Mouse (Mus musculus): ENCODE results near the gene Vmn1r226. TPM values are rescaled to one million over a fixed set of nuclear protein-coding genes. Genes with fewer than 3 reads are reported as not detected.

Vmn1r226 gene
- not detected in 2 replicates for total RNA-seq (2015; ENCODE audit: low replicate concordance)
- total RNA-seq (2017; ENCODE audit: low replicate concordance), result not detected in 2 replicates

DNA sequence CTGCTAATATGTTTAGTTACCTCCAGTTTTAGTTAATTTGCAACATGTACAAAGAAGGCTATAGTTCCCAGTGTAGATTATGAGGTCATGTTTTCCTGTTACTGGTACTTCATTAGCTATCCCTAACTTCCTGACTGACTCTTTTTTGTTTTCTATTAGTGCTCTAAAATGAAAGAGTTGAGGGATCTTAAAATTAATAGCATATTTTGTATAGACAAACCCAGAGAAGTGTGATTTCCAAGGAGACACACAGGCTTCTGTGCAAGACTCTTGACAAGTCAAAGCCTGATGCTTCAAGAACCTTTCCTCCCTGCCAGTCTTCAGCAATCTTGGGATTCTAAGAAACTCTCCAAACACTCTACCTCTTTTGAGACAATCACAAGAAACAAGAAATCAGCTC, at the start of gene Vmn1r226:
Vmn1r226 (plus strand) TSS at position 301 of the 400 bp plus-strand sequence.
- ATAC-seq (replicated peaks; ENCODE audit: low FRiP score, poor library complexity, severe bottlenecking), result no peak

DNA sequence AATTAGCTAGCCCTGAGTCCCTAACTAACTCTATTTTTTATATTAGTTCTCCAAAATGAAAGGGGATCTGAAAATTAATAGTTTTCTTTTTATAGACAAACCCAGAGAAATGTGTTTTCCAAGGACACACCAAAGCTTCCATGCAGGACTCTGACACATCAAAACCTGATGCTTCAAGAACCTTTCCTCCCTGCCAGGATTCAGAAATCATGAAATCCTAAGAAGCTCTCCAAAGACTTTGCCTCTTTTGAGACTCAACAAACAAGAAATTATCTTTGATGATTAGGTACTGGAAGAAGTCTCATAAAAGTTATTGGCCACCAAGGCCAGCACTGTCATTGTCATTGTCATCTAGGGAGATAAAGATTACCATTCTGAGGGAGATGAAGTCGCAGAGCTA, 46.9 kb downstream of the Vmn1r226 start, which contains the start of gene Vmn1r227:
Vmn1r227 (plus strand) TSS at position 301 of the 400 bp plus-strand sequence.
- no peak for ATAC-seq (replicated peaks; ENCODE audit: low FRiP score, poor library complexity, severe bottlenecking)

Other genes starting within 250 kb of the Vmn1r226 start
- gene Vmn2r108, start 201.5 kb upstream of the Vmn1r226 start, total RNA-seq (2015; ENCODE audit: low replicate concordance), result not detected in 2 replicates
- not detected in 2 replicates for gene Vmn2r108, start 201.5 kb upstream of the Vmn1r226 start, total RNA-seq (2017; ENCODE audit: low replicate concordance)
- gene Vmn1r225, start 184.7 kb upstream of the Vmn1r226 start, total RNA-seq (2015; ENCODE audit: low replicate concordance), result not detected in 2 replicates
- not detected in 2 replicates for gene Vmn1r225, start 184.7 kb upstream of the Vmn1r226 start, total RNA-seq (2017; ENCODE audit: low replicate concordance)
- not detected in 2 replicates for gene Vmn2r109, start 118.1 kb upstream of the Vmn1r226 start, total RNA-seq (2015; ENCODE audit: low replicate concordance)
- not detected in 2 replicates for gene Vmn2r109, start 118.1 kb upstream of the Vmn1r226 start, total RNA-seq (2017; ENCODE audit: low replicate concordance)
- gene Vmn2r110, start 86.4 kb upstream of the Vmn1r226 start, total RNA-seq (2015; ENCODE audit: low replicate concordance), result not detected in 2 replicates
- not detected in 2 replicates for gene Vmn2r110, start 86.4 kb upstream of the Vmn1r226 start, total RNA-seq (2017; ENCODE audit: low replicate concordance)
- gene Fpr-rs3, start 58.0 kb upstream of the Vmn1r226 start, total RNA-seq (2015; ENCODE audit: low replicate concordance), result not detected in 2 replicates
- not detected in 2 replicates for gene Fpr-rs3, start 58.0 kb upstream of the Vmn1r226 start, total RNA-seq (2017; ENCODE audit: low replicate concordance)
- not detected in 2 replicates for gene Vmn1r227, start 47.0 kb downstream of the Vmn1r226 start, total RNA-seq (2015; ENCODE audit: low replicate concordance)
- gene Vmn1r227, start 47.0 kb downstream of the Vmn1r226 start, total RNA-seq (2017; ENCODE audit: low replicate concordance), result not detected in 2 replicates
- not detected in 2 replicates for gene Vmn1r228, start 103.3 kb downstream of the Vmn1r226 start, total RNA-seq (2015; ENCODE audit: low replicate concordance)
- 0.14 TPM in 1 of 2 replicates, not detected in the other for gene Vmn1r228, start 103.3 kb downstream of the Vmn1r226 start, total RNA-seq (2017; ENCODE audit: low replicate concordance)
- not detected in 2 replicates for gene Vmn1r229, start 128.7 kb downstream of the Vmn1r226 start, total RNA-seq (2015; ENCODE audit: low replicate concordance)
- 0.28 TPM in 1 of 2 replicates, not detected in the other for gene Vmn1r229, start 128.7 kb downstream of the Vmn1r226 start, total RNA-seq (2017; ENCODE audit: low replicate concordance)
- gene Vmn1r230, start 157.6 kb downstream of the Vmn1r226 start, total RNA-seq (2015; ENCODE audit: low replicate concordance), result not detected in 2 replicates
- gene Vmn1r230, start 157.6 kb downstream of the Vmn1r226 start, total RNA-seq (2017; ENCODE audit: low replicate concordance), result not detected in 2 replicates
- not detected in 2 replicates for gene Vmn1r231, start 222.2 kb downstream of the Vmn1r226 start, total RNA-seq (2015; ENCODE audit: low replicate concordance)
- 2.5 TPM in 1 of 2 replicates, not detected in the other for gene Vmn1r231, start 222.2 kb downstream of the Vmn1r226 start, total RNA-seq (2017; ENCODE audit: low replicate concordance)
- not detected in 2 replicates for gene Vmn1r232, start 236.9 kb downstream of the Vmn1r226 start, total RNA-seq (2015; ENCODE audit: low replicate concordance)
- not detected in 2 replicates for gene Vmn1r232, start 236.9 kb downstream of the Vmn1r226 start, total RNA-seq (2017; ENCODE audit: low replicate concordance)